Mouse (Mus musculus): ENCODE measurements at regions not wholly inside any gene's neighbourhood (a gene's known extent, or its start where the extent isn't known, plus 50 kb on each side); places are given as distances from the start of the nearest gene placed in this dataset.

- Histone ChIP-seq H3K4me2 (no peak overlapping the region), H3K9me3 (replicated peaks) (no peaks in the 10 kb centered on the region), H3K27ac (no peak overlapping the region), H3K27me3 (no peaks in the 10 kb centered on the region), H3K4me3 (replicated peaks) (no peak overlapping the region), H3K36me3 (no peaks in the 10 kb centered on the region), H3K9ac (no peak overlapping the region), H3K4me1 (no peaks in the 10 kb centered on the region)
- no peak for ATAC-seq (replicated peaks; ENCODE audit: low FRiP score)
- 38% methylated on average over 3 of the region's 3 CpGs for WGBS
These were observed 59.2 kb upstream of the Smarca2 start for GRCm38 (mm10) chr19:26545671-26546070.

GRCm38 (mm10) chr19:26547522-26547921, 57.3 kb upstream of the Smarca2 start:
- H3K27me3 ChIP-seq = no peaks in the 10 kb centered on the region
- H3K9me3 ChIP-seq (replicated peaks) = no peaks in the 10 kb centered on the region
- 80% methylated on average over 6 of the region's 6 CpGs for WGBS
- H3K4me3 ChIP-seq (replicated peaks) = no peak overlapping the region
- no peak overlapping the region for H3K9ac ChIP-seq
- no peak overlapping the region for H3K4me2 ChIP-seq
- ATAC-seq (replicated peaks; ENCODE audit: low FRiP score) = no peak
- H3K36me3 ChIP-seq = no peaks in the 10 kb centered on the region
- no peak overlapping the region for H3K27ac ChIP-seq
- H3K4me1 ChIP-seq = no peaks in the 10 kb centered on the region

DNA sequence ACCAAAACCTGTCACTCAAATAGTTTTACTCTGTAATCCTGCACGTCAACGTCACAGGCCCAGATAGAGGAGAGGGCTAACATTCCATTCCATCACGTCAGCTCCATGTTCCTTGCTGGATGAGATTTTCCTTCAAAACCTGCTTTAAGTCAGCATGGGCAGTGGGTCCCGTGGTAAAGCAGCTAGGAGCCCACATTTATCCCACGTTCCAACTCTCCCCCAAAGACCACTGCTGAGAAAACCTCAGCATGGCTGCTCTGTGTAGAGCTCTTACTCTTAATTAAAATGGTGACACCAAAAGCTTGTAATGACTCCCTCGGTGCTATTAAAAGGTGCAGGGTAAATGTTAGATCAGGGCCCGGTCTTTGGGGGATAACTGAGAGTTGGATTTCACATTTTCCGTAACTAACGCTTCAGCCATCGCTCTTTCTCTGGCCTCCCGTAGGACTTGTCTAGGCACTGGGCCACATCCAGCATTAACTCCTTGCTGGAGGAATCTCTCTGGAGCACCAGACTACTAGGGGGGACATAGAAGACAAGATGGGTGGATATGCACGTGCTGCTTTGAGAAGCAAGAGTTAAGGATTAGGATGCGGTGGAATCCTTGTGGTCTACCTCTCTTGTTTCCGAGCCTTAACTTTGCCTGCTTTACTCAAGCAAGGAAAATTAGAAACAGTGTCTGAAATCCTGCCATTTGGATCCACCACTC, 56.1 kb upstream of the Smarca2 start:
- Histone ChIP-seq H3K27me3 (no peaks in the 10 kb centered on the region), H3K4me2 (no peak overlapping the region), H3K27ac (no peak overlapping the region), H3K4me1 (no peaks in the 10 kb centered on the region), H3K9me3 (replicated peaks) (no peaks in the 10 kb centered on the region), H3K4me3 (replicated peaks) (no peak overlapping the region), H3K36me3 (no peaks in the 10 kb centered on the region), H3K9ac (no peak overlapping the region)
- 82% methylated on average over 14 of the region's 14 CpGs for WGBS
- no peak for ATAC-seq (replicated peaks; ENCODE audit: low FRiP score)

DNA sequence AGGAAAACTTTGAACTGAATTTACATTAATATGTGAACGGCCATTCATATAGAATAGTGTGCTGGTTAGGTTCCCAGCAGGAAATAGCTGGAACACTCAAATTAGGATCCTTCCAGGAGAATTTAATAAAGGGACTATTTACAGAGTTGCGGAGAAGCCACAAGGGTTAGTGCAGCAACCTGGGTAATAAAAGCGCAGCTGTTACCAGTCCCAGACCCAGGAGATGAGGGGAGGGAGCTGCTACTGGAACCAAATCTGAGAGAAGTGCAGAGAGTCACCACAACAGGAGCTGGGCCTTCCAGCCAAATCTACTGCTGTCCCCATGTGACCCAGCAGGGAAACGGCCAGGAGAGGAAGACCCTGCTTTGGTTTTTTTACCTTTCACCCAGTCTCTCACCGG, 54.6 kb upstream of the Smarca2 start:
- no peaks in the 10 kb centered on the region for H3K36me3 ChIP-seq
- no peak overlapping the region for H3K4me3 ChIP-seq (replicated peaks)
- no peak overlapping the region for H3K4me2 ChIP-seq
- no peaks in the 10 kb centered on the region for H3K4me1 ChIP-seq
- no peaks in the 10 kb centered on the region for H3K27me3 ChIP-seq
- 29% methylated on average over 5 of the region's 5 CpGs for WGBS
- H3K9me3 ChIP-seq (replicated peaks) = no peaks in the 10 kb centered on the region
- ATAC-seq (replicated peaks; ENCODE audit: low FRiP score) = no peak
- no peak overlapping the region for H3K27ac ChIP-seq
- no peak overlapping the region for H3K9ac ChIP-seq

Measured in kidney, embryonic 15.5 days (tissue).